Mouse (Mus musculus): ENCODE measurements at regions not wholly inside any gene's neighbourhood (a gene's known extent, or its start where the extent isn't known, plus 50 kb on each side); places are given as distances from the start of the nearest gene placed in this dataset.

GRCm38 (mm10) chr6:94900862-94901261 lies 200.9 kb upstream of the Lrig1 start:
- DNase-seq = no peak

DNA sequence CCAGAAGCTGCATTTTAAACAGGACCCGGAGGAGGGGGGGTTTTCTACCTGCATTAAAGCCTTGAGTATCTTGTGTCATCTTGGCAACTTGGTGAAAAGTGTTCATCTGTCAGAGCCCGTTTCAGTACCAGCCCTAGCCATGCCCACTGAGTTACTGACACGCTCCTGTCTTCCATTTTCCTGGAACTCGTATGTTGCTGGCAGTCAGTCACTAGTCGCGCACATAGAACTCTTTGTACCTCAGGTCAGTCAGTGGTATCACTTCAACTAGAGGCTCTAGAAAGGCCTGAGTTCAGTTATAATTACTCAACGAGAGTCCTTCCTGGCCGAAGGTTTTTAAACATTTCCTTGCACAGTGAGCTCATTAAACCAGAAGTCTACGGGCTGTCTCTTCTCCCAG lies 198.9 kb upstream of the Lrig1 start:
- no peak for DNase-seq

DNA sequence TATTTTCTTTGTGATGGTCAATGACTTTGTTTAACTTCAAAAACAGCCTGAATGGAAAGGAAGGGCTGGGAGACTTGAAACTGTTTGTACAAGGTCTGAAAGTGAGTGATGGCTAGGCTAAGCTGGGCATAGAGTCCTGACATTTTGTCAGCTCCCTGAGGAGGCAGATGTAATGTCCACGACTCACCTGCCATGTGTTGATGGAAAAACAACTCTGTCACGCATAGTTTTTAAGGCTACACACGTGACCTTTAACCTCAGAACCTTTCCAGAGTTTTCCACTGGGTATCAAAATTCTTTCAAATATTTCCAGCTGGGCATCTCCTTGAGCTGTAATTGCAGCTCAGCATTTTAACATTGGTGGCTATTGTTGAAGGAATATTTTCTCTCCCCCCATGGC lies 190.2 kb upstream of the Lrig1 start:
- DNase-seq = no peak

GRCm38 (mm10) chr6:94889271-94889670 lies 189.3 kb upstream of the Lrig1 start:
- DNase-seq = no peak

DNA sequence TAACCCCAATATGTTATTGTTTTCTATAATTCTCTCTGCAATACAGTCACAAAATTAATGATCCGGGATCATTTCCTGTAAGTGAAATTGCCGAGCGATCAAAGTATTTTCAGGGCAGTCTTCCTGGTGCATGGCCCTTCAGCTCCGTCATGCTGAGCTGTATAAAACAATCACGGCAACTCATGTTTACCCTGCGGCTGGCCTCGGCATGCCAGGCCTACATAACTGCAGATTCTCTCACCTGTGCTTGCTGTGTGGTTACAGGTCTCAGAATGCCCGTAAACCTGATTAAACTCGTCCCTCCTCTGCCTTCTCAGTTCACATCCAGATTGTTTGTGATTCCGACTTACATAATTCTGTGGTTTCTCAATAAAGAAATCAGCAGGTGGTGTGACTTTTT lies 181.2 kb upstream of the Lrig1 start:
- DNase-seq = no peak

GRCm38 (mm10) chr6:94875841-94876240 lies 175.9 kb upstream of the Lrig1 start:
- DNase-seq = no peak

- no peak for DNase-seq
These were observed 175.1 kb upstream of the Lrig1 start for GRCm38 (mm10) chr6:94875065-94875464.

DNA sequence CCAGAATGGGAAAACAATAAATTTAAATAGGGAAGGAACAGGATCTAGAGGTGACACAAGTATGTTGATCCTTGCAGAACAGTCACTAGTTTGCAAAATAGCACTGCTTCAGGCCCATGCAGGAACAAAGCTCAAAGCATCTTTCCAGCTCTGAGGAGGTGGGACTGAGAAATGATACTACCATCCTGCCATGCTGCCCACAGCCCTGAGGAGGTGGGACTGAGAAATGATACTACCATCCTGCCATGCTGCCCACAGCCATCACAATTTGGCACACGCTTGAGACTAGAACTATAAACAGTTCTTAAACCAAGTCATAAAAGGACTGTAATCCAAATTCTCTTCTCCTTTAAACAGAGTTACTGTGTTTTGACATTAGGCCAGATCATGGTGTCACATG lies 174.5 kb upstream of the Lrig1 start:
- no peak for DNase-seq

DNA sequence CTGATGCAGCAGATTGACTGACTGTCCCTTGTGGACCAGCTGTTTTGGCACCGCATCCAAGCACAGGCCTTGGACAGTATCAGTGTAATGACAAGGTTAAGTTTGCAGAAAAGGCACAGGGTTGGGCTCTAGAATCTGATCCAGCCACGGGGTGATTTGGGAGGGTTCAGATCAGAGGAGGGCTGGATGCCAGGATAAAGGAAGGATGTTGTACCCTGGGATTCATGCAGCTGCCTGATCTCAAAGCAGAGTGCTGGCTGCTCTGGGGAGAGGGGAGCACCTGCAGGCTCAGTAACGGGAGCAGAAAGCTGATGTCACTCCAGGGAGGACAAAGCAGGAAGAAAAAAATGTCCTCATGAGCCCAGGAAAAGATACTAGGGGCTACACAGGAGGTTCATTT lies 168.0 kb upstream of the Lrig1 start:
- peak; percentile 34 for DNase-seq

- no peak for DNase-seq
These were observed 165.5 kb upstream of the Lrig1 start for GRCm38 (mm10) chr6:94865498-94865897.

DNA sequence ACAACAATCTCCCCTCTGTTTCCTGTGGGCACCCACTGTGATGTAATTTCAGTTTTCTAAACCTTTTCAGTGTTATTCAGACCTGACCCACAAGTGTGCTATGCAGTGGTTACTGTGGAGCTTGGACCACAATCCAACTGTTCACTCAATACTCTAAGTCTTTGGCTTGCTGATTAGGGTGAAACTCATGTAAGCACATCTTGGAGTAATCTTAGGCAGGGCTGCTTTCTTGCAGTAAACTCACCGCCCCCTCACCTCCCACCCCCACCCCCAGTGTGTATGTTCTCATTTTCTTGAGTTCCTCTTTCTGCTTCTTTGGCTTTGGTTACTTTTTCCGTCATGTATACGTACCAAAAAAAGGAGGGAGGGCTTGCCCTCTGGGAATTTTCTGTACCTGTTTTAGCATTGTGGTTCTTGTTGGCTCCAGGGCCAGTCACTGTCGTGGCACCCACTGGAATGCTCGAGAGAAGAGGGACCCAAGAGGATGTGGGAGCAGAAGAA lies 158.2 kb upstream of the Lrig1 start:
- DNase-seq = no peak

- no peak for DNase-seq
These were observed 150.2 kb upstream of the Lrig1 start for GRCm38 (mm10) chr6:94850121-94850520.

GRCm38 (mm10) chr6:94849533-94849932 lies 149.6 kb upstream of the Lrig1 start:
- DNase-seq = no peak

- DNase-seq = no peak
These were observed 148.5 kb upstream of the Lrig1 start for GRCm38 (mm10) chr6:94848437-94848836.

- DNase-seq = no peak
These were observed 145.9 kb upstream of the Lrig1 start for GRCm38 (mm10) chr6:94845821-94846220.

DNA sequence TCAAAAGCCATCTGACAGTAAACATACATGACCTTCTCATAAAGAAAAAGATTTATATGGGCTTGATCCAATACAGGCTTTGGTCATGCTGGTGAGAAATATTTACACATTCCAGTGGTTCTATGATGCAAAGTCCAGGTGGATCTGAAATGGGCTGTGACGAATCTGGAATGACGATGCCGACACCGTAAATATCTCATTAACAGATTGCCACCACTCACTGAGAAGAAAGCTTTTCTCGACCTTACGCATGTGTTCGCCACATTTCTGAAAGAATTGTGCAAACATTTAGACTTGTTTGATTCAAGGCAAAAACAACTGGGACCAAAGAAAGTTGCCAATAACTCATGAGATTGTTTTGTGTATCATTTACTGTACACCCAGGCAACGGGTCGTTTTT lies 142.9 kb upstream of the Lrig1 start:
- DNase-seq = no peak

DNA sequence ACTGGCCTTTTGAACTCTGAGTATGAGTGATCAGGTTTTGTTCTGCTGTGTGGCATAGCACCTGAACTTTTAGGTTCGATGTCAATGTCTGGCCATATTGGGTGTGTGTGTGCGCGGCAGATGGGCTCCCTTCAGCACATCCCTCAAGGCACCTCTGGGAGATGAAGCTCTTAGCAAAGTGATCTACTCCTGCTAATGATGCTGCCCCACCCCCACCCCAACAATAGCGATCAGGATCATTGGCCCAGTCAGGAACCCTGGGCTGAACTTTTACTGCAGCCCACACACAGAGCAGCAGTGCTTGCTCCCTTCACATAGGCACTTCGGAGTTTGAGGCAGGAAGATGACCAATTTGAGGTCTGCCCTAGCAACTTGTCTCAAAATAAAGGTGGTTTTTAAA lies 141.9 kb upstream of the Lrig1 start:
- DNase-seq = no peak

GRCm38 (mm10) chr6:94835742-94836141 lies 135.8 kb upstream of the Lrig1 start:
- DNase-seq = no peak

DNA sequence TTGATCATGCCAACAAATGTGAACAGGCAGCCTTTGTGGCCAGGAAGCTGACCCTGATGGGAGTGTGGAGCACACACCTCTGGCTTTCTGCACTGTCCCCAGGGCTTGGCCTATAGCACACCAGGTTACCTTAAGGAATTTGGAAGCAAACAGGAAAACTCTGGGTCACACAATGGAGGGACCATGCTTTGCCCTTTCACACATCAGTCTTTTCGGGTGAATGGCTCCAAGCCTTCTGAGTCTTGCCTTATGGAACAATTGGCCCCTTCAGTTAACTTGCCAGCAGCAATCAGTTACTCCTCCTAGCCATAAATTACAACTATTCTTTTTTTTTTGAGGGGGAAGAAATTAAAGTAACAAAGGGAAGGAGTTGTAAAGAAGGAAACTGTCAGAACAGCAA lies 134.6 kb upstream of the Lrig1 start:
- DNase-seq = no peak

- no peak for DNase-seq
These were observed 130.8 kb upstream of the Lrig1 start for GRCm38 (mm10) chr6:94830801-94831200.

GRCm38 (mm10) chr6:94829246-94829645 lies 129.3 kb upstream of the Lrig1 start:
- DNase-seq = no peak

DNA sequence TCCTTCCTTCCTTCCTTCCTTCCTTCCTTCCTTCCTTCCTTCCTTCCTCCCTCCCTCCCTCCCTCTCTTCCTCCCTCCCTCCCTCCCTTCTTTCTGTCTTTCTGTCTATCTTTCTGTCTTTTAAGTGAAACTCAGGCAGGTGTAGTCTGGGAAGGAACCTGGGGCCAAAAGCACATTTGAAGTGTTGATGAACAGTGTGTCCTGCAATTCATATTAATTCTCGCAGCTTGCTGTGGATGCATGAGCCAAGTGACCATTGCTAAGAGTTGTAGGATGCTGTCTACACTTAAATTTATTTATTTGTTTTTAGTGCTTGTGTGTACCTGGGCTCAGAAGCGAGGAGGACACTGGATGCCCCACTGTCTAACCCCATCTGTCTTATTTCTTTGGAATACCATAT lies 126.7 kb upstream of the Lrig1 start:
- DNase-seq = no peak

DNA sequence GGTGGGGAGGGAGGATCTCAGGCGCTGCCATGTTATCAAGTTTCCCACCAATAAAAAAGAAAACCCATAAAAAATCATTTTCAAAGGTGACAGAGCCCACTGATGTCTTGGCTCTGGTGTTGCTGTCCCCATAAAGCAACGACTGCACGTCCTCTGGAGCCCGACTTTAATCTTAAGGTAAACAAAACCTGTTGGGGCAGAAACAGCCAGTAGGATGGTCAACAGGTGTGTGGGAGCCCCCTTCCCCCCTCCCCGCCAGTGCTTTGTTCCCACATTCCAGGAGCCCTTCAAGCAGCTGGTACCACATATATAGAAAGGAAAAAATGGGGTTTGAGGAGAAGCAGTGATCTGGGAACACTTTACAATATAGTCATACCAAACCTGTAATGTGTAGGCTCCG lies 118.3 kb upstream of the Lrig1 start:
- DNase-seq = no peak

GRCm38 (mm10) chr6:94816161-94816560 lies 116.2 kb upstream of the Lrig1 start:
- no peak for DNase-seq

GRCm38 (mm10) chr6:94814711-94815110 lies 114.8 kb upstream of the Lrig1 start:
- DNase-seq = no peak
